Mouse (Mus musculus) embryonic facial prominence, embryonic 14.5 days (tissue): ENCODE results near the gene Chid1. TPM values are rescaled to one million over a fixed set of nuclear protein-coding genes. Genes with fewer than 3 reads are reported as not detected.

Experiments
- ATAC-seq: fragments of 200-750 bp; cut with Nextera tagmentation; 2 replicates; pipeline ENCODE4 v1.8.0; 2017; ENCODE audit warnings: low read depth, moderate number of reproducible peaks, moderate TSS enrichment
- DNase-seq: peaks from one replicate; pipeline ENCODE4 v3.0.0-alpha.2; 2015; ENCODE audit warnings: low spot score
- H3K27ac ChIP-seq: fragments of 300-500 bp; sonication (generic); replicated peaks from 2 replicates; pipeline ENCODE4 v1.5.1; 2014; ENCODE audit warnings: low read depth, mild to moderate bottlenecking, low read length, moderate library complexity
- H3K27me3 ChIP-seq: fragments of 300-500 bp; sonication (generic); replicated peaks from 2 replicates; pipeline ENCODE4 v1.6.1; 2014; ENCODE audit warnings: low read length; ENCODE audit not compliant: control insufficient read depth, insufficient read depth
- H3K36me3 ChIP-seq: fragments of 300-500 bp; sonication (generic); 2 replicates; pipeline ENCODE4 v1.6.1; 2014; ENCODE audit warnings: low read length, mixed read lengths; ENCODE audit not compliant: control insufficient read depth, insufficient read depth
- H3K4me1 ChIP-seq: fragments of 300-500 bp; sonication (generic); 2 replicates; pipeline ENCODE4 v1.6.1; 2014; ENCODE audit warnings: antibody characterized with exemption, low read length; ENCODE audit not compliant: control insufficient read depth, insufficient read depth
- H3K4me2 ChIP-seq: fragments of 300-500 bp; sonication (generic); 2 replicates; pipeline ENCODE4 v1.6.1; 2014; ENCODE audit warnings: low read depth, mild to moderate bottlenecking, low read length, moderate library complexity, mixed read lengths
- H3K4me3 ChIP-seq: fragments of 300-500 bp; sonication (generic); 2 replicates; pipeline ENCODE4 v1.5.1; 2014; ENCODE audit warnings: low read depth, mild to moderate bottlenecking, low read length
- H3K9ac ChIP-seq: fragments of 300-500 bp; sonication (generic); 2 replicates; pipeline ENCODE4 v1.6.1; 2014; ENCODE audit warnings: low read depth, mild to moderate bottlenecking, low read length, moderate library complexity, mixed read lengths
- H3K9me3 ChIP-seq: fragments of 300-500 bp; sonication (generic); 2 replicates; pipeline ENCODE4 v1.6.1; 2016; ENCODE audit warnings: low read length; ENCODE audit not compliant: control insufficient read depth
- WGBS: fragments of 180-500 bp; shearing (Covaris S2); extraction: QIAGEN DNeasy Blood & Tissue Kit; methylation state at CpG from one replicate; pipeline ENCODE4 v1.1.7; 2014; 5-methylcytosine and 5-hydroxymethylcytosine counted together
- polyA plus RNA-seq: library from polyadenylated mRNA; unstranded; fragments of >200 nt; fragmentation: Nextera tagmentation; extraction: Ambion mirVana; gene quantifications from 2 replicates; pipeline ENCODE4 v1.2.1, GENCODE M21; 2014

Gene Chid1
- polyA plus RNA-seq, 1 experiment from 2014 or later: 47.4 TPM

GRCm38 (mm10) chr7:141506278-141506677, 33.4 kb downstream of the Chid1 start:
- Histone ChIP-seq H3K27me3 (no peaks in the 10 kb centered on the region), H3K27ac (no peak overlapping the region), H3K36me3 (peaks cover 3% of the 10 kb centered on the region; the same call in 1 of the 2 replicates), H3K4me2 (no peak overlapping the region), H3K4me1 (no peaks in the 10 kb centered on the region), H3K4me3 (no peak overlapping the region), H3K9ac (no peak overlapping the region), H3K9me3 (no peaks in the 10 kb centered on the region)
- 77% methylated on average over 2 of the region's 2 CpGs for WGBS
- ATAC-seq: no peak
- no peak for DNase-seq

GRCm38 (mm10) chr7:141502556-141502905, 37.1 kb downstream of the Chid1 start:
- H3K27ac ChIP-seq: no peak overlapping the region
- 91% methylated on average over 5 of the region's 5 CpGs for WGBS

GRCm38 (mm10) chr7:141501820-141502555, 37.7 kb downstream of the Chid1 start:
- H3K9ac ChIP-seq: no peak overlapping the region
- DNase-seq (no peak), ATAC-seq (no peak)
- no peaks in the 10 kb centered on the region for H3K4me1 ChIP-seq
- H3K4me2 ChIP-seq: no peak overlapping the region
- WGBS: 86% methylated on average over 7 of the region's 7 CpGs
- H3K27me3 ChIP-seq: no peaks in the 10 kb centered on the region
- peaks cover 5% of the 10 kb centered on the region; the same call in 1 of the 2 replicates for H3K36me3 ChIP-seq
- no peak overlapping the region for H3K4me3 ChIP-seq
- no peak overlapping the region for H3K27ac ChIP-seq
- no peaks in the 10 kb centered on the region for H3K9me3 ChIP-seq

More at GRCm38 (mm10) chr7:141502556-141502905, 37.1 kb downstream of the Chid1 start:
- no peak overlapping the region for H3K4me2 ChIP-seq
- no peak overlapping the region for H3K9ac ChIP-seq
- H3K9me3 ChIP-seq: no peaks in the 10 kb centered on the region
- peaks cover 5% of the 10 kb centered on the region; the same call in 1 of the 2 replicates for H3K36me3 ChIP-seq
- no peaks in the 10 kb centered on the region for H3K27me3 ChIP-seq
- no peaks in the 10 kb centered on the region for H3K4me1 ChIP-seq
- no peak for ATAC-seq
- no peak for DNase-seq
- no peak overlapping the region for H3K4me3 ChIP-seq

- 88% methylated on average over 3 of the region's 3 CpGs for WGBS
- H3K36me3 ChIP-seq: peaks cover 25% of the 10 kb centered on the region; the same call in 1 of the 2 replicates
Observed at GRCm38 (mm10) chr7:141497600-141497999, 42.1 kb downstream of the Chid1 start.

DNA sequence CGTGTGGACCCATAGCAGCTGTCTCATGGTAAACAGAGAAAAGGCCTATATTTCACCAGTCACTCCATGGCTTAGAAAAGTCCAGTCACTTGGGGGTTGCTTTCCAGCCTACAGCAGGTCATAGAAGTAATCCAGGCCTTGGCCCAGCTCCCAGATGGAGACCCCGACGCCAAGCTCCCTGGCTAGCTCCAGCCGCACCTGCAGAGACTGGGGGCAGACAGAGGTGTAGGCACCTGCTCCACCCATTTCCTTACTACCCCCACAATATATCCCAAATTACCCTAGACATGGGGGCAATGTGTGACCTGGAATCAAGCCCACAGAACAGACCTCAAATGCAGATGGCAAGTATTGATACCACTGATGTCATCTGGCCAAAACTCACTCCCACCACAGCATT, 43.7 kb downstream of the Chid1 start:
- no peak for ATAC-seq
- Histone ChIP-seq H3K36me3 (peaks cover 38% of the 10 kb centered on the region; the same call in 1 of the 2 replicates), H3K27me3 (no peaks in the 10 kb centered on the region), H3K9me3 (no peaks in the 10 kb centered on the region), H3K27ac (no peak overlapping the region), H3K9ac (no peak overlapping the region), H3K4me3 (no peak overlapping the region), H3K4me2 (no peak overlapping the region), H3K4me1 (no peaks in the 10 kb centered on the region)
- 88% methylated on average over 4 of the region's 4 CpGs for WGBS
- no peak for DNase-seq

More at GRCm38 (mm10) chr7:141497600-141497999, 42.1 kb downstream of the Chid1 start:
- no peak overlapping the region for H3K4me2 ChIP-seq
- H3K9ac ChIP-seq: no peak overlapping the region
- H3K27ac ChIP-seq: no peak overlapping the region
- no peak overlapping the region for H3K4me3 ChIP-seq
- H3K27me3 ChIP-seq: no peaks in the 10 kb centered on the region
- DNase-seq (no peak), ATAC-seq (no peak)
- no peaks in the 10 kb centered on the region for H3K9me3 ChIP-seq
- H3K4me1 ChIP-seq: no peaks in the 10 kb centered on the region

GRCm38 (mm10) chr7:141495379-141495778, 44.3 kb downstream of the Chid1 start:
- WGBS: 96% methylated on average over 2 of the region's 2 CpGs
- H3K4me1 ChIP-seq: no peaks in the 10 kb centered on the region
- H3K4me2 ChIP-seq: no peak overlapping the region
- no peak overlapping the region for H3K27ac ChIP-seq
- peaks cover 44% of the 10 kb centered on the region; the same call in 1 of the 2 replicates for H3K36me3 ChIP-seq
- ATAC-seq (no peak), DNase-seq (no peak)
- H3K9ac ChIP-seq: no peak overlapping the region
- H3K9me3 ChIP-seq: no peaks in the 10 kb centered on the region
- no peaks in the 10 kb centered on the region for H3K27me3 ChIP-seq
- H3K4me3 ChIP-seq: no peak overlapping the region

DNA sequence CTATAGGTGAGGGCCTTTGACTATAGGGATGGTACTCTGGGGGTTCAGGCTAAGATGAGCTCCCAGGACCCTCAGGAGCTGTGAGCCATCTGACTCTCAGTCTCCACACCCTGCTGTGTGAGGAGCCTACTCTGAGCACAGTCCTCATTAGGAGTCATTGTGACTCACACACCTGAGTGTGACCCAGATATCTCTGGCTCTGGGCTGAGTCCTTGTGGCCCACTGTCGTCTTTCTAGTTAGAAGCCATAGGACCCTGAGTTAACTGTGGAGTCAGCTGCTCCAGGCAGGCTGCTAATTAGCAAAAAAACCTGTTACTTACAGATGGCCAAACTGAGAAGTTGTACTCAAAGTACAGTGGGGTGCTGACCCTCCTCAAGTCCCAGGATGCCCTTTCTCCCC, 45.9 kb downstream of the Chid1 start:
- Histone ChIP-seq H3K36me3 (peaks cover 40% of the 10 kb centered on the region; the same call in 1 of the 2 replicates), H3K4me1 (no peaks in the 10 kb centered on the region), H3K27ac (no peak overlapping the region), H3K9ac (no peak overlapping the region), H3K4me2 (no peak overlapping the region), H3K27me3 (no peaks in the 10 kb centered on the region), H3K4me3 (no peak overlapping the region), H3K9me3 (no peaks in the 10 kb centered on the region)
- DNase-seq: no peak
- WGBS: 71% methylated on average over 1 of the region's 1 CpGs
- ATAC-seq: no peak

DNA sequence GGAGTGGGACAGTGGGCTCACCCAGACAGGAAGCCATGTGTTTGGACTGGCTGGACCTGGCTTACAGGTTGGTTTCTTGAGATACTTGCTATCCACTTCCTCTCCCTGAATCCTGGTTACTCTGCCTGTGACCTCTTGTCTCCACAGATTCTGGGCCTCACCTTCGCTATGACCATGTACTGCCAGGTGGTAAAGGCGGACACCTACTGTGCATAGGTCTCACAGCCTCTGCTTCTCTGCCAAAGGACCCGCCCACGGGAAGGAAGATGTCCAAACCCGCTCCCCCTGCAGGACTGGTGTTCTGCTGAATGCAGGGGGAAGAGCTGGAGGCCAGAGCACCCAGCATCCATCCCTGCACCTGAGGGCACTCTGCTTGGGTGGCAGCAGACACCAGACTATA, 46.9 kb downstream of the Chid1 start:
- H3K36me3 ChIP-seq: peaks cover 39% of the 10 kb centered on the region; the same call in 1 of the 2 replicates
- no peaks in the 10 kb centered on the region for H3K9me3 ChIP-seq
- ATAC-seq (no peak), DNase-seq (no peak)
- no peak overlapping the region for H3K4me3 ChIP-seq
- H3K27me3 ChIP-seq: no peaks in the 10 kb centered on the region
- no peaks in the 10 kb centered on the region for H3K4me1 ChIP-seq
- H3K9ac ChIP-seq: no peak overlapping the region
- whole genome bisulfite sequencing: 85% methylated on average over 5 of the region's 5 CpGs
- no peak overlapping the region for H3K27ac ChIP-seq
- no peak overlapping the region for H3K4me2 ChIP-seq

GRCm38 (mm10) chr7:141491151-141491550, 48.5 kb downstream of the Chid1 start:
- no peak for DNase-seq
- Histone ChIP-seq H3K36me3 (peaks cover 36% of the 10 kb centered on the region; the same call in 1 of the 2 replicates), H3K4me1 (no peaks in the 10 kb centered on the region), H3K4me3 (no peak overlapping the region), H3K9ac (no peak overlapping the region), H3K9me3 (no peaks in the 10 kb centered on the region), H3K4me2 (no peak overlapping the region), H3K27ac (no peak overlapping the region), H3K27me3 (no peaks in the 10 kb centered on the region)
- 81% methylated on average over 2 of the region's 2 CpGs for WGBS
- ATAC-seq: no peak
